Mouse (Mus musculus): Measurements from ENCODE around the gene Cdk4. TPM values are rescaled to one million over a fixed set of nuclear protein-coding genes. Genes with fewer than 3 reads are reported as not detected.
A peak's percentile ranks its signal among the peaks of the same experiment; 100 is the strongest.

Cdk4 gene
- polyA plus RNA-seq, 1 experiment: 148 TPM

DNA sequence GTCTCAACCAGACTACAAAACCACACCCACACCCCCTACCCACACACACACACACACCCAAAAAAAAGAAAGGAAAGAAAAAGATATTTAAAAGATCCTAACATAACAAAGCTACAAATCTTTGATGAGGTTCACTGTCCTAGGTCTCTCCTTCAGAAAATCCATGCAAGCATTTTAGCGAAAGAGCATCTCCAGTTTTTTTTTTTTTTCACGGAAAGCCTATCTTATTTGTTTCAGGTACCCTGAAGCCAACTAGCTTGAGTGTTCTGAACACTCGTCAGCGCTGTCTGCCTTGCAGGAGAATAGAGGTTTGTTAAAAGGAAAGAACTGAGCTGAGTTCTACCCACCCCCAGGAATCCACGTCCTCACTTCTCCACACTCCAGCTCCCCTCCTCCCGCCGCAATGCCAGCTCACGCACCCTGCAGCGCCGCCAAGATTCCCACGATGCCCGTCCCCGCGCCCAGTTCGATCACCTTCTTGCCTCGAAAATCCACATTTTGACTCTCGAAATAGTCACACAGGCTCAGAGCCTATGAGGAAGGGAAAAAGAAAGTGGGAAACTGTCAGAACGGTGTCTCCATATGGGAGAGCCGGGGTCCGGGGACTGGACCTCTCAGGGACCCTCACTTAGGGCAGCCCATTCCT, 22.6 kb upstream of the Cdk4 start:
- Histone ChIP-seq H3K4me1 (ENCODE audit: control insufficient read depth, insufficient read depth, low read length) (peaks cover 1% of the 10 kb centered on the region; the same call in 1 of the 2 replicates), H3K27ac (ENCODE audit: control insufficient read depth, insufficient read depth, low read depth, low read length, poor library complexity) (no peak overlapping the region), H3K4me3 (replicated peaks; ENCODE audit: control insufficient read depth, low read depth, low read length) (peak overlapping the region; percentile 82)
- 2% methylated on average over 20 of the region's 20 CpGs for WGBS
- TF ChIP-seq CTCF (IDR thresholded peaks at IDR 0.05; ENCODE audit: control insufficient read depth, insufficient read depth, low read length): no peak
- no peak for TF ChIP-seq POLR2A (IDR thresholded peaks at IDR 0.05; ENCODE audit: borderline replicate concordance, control insufficient read depth, low read depth, low read length)

DNA sequence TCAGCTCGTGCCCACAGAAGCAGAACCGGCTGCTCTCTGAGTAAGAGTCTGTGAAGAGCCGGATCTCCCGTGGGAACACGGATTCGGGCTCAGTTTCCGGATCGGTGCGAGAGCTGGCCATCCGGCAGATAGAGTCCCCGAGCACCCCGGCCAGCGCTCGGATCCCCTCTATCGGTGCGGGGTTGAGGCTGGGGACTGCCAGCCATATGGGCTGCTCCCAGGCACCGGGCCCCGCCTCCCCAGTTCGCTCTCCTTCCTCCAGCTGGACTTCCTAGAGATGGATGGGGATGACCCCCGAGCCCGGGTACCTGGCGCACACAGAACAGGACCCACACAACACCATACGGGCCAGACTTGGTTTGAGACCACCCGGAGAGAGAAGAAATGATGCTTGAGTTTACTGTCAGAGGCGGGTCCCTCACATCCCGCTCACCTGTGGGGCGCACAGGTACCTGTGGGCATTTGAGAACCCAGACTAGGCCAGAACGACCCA, 22.0 kb upstream of the Cdk4 start, which contains the start of the genes Mettl1 and Eef1akmt3:
TSS of gene Mettl1 (plus strand) at position 141 of the 493 bp plus-strand sequence.
TSS of gene Eef1akmt3 (minus strand) at position 240 of the 493 bp plus-strand sequence.
- Histone ChIP-seq H3K27ac (ENCODE audit: control insufficient read depth, insufficient read depth, low read depth, low read length, poor library complexity) (peak within 1 kb of the TSS; percentile 48; the same call in 1 of the 2 replicates), H3K4me3 (replicated peaks; ENCODE audit: control insufficient read depth, low read depth, low read length) (peak within 1 kb of the TSS; percentile 82), H3K4me1 (ENCODE audit: control insufficient read depth, insufficient read depth, low read length) (peaks cover 1% of the 10 kb centered on the region; the same call in 1 of the 2 replicates)
- WGBS: under 1% methylated on average over 28 of the region's 28 CpGs
- TF ChIP-seq POLR2A (IDR thresholded peaks at IDR 0.05; ENCODE audit: borderline replicate concordance, control insufficient read depth, low read depth, low read length) (no peak), CTCF (IDR thresholded peaks at IDR 0.05; ENCODE audit: control insufficient read depth, insufficient read depth, low read length) (no peak)

DNA sequence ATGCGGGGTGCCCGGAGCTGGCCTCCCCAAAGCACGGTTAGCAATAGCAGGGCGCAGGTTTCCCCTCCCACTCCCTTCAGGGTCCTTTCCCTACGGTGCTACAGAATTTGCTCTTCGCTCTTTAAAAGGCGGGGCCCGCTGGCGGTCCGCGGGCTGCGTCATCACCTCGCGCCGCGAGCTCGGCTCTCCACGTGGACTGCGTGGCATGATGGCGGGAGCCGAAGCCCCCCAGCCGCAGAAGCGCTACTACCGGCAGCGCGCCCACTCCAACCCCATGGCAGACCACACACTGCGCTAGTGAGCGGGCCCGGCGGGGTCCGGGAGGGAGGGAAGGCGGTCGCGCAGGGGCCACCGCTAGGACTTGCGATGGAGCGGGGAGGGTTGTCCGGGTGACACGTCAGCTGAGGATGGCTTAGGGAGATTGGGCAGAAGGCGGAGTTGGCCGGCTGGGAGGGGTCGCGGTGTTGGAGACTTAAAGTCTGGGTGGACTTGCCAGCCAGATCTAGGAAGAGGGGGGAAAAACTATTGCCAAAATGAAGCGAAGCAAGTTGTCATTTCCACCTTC, 21.5 kb upstream of the Cdk4 start:
- 1% methylated on average over 44 of the region's 44 CpGs for WGBS
- TF ChIP-seq CTCF (IDR thresholded peaks at IDR 0.05; ENCODE audit: control insufficient read depth, insufficient read depth, low read length) (no peak), POLR2A (IDR thresholded peaks at IDR 0.05; ENCODE audit: borderline replicate concordance, control insufficient read depth, low read depth, low read length) (no peak; the same call in 1 of the 2 replicates)
- Histone ChIP-seq H3K4me3 (replicated peaks; ENCODE audit: control insufficient read depth, low read depth, low read length) (peak overlapping the region; percentile 82), H3K4me1 (ENCODE audit: control insufficient read depth, insufficient read depth, low read length) (peaks cover 1% of the 10 kb centered on the region; the same call in 1 of the 2 replicates), H3K27ac (ENCODE audit: control insufficient read depth, insufficient read depth, low read depth, low read length, poor library complexity) (peak overlapping the region; percentile 48; the same call in 1 of the 2 replicates)

DNA sequence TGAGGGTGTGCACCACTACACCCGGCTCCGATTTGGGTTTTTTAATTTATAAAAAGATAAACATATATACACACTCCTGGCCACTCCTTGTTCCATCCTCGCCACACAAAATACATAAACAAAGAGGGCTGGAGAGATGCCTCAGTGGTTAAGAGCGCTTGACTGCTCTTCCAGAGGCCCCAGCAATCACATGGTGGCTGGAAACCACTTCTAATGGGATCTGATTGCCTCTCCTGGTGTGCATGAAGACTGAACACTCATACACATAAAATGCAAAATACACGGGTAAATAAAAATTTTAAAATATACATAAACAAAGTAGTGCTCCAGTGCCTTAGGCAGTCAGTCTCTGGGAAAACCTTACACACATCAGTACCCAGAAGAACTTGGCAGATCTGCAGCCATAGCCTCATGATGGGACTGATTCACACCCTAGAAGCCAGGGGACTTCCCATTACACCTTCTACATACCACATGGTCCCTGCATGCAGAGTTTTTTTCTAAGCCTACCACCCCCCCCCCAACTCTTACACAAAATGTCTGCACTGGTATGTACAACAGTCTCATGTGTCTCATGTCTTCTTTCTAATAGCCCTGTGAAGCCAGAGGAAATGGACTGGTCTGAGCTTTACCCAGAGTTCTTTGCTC, 20.7 kb upstream of the Cdk4 start:
- H3K27ac ChIP-seq (ENCODE audit: control insufficient read depth, insufficient read depth, low read depth, low read length, poor library complexity): no peak overlapping the region

DNA sequence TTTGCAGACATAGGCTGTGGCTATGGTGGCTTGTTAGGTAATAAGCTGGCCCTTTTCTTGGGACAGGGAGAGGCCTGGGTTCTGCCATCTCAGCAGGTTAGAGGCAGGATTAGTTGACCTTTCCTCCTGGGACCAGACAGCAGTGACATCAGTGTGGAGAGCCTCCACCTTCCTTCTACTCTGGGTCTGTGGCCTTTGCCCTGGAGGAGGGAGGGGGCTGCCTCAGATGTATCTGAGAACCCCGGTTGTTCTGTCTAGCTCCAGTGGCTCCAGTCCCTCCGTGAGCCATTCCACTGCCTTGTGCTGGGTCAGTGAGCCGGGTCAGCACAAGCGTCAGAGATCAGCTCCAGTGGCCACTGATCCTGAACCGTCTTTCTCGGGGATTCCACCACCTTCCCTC, 20.1 kb upstream of the Cdk4 start:
- Histone ChIP-seq H3K4me1 (ENCODE audit: control insufficient read depth, insufficient read depth, low read length) (peaks cover 1% of the 10 kb centered on the region; the same call in 1 of the 2 replicates), H3K4me3 (replicated peaks; ENCODE audit: control insufficient read depth, low read depth, low read length) (no peak overlapping the region), H3K27ac (ENCODE audit: control insufficient read depth, insufficient read depth, low read depth, low read length, poor library complexity) (no peak overlapping the region)
- no peak for TF ChIP-seq POLR2A (IDR thresholded peaks at IDR 0.05; ENCODE audit: borderline replicate concordance, control insufficient read depth, low read depth, low read length)
- WGBS: 90% methylated on average over 6 of the region's 6 CpGs

More for the DNA sequence above, 20.7 kb upstream of the Cdk4 start:
- H3K4me1 ChIP-seq (ENCODE audit: control insufficient read depth, insufficient read depth, low read length): peaks cover 1% of the 10 kb centered on the region; the same call in 1 of the 2 replicates
- H3K4me3 ChIP-seq (replicated peaks; ENCODE audit: control insufficient read depth, low read depth, low read length): peak overlapping the region; percentile 82
- 14% methylated on average over 5 of the region's 5 CpGs for WGBS
- no peak for TF ChIP-seq CTCF (IDR thresholded peaks at IDR 0.05; ENCODE audit: control insufficient read depth, insufficient read depth, low read length)
- no peak for TF ChIP-seq POLR2A (IDR thresholded peaks at IDR 0.05; ENCODE audit: borderline replicate concordance, control insufficient read depth, low read depth, low read length)

DNA sequence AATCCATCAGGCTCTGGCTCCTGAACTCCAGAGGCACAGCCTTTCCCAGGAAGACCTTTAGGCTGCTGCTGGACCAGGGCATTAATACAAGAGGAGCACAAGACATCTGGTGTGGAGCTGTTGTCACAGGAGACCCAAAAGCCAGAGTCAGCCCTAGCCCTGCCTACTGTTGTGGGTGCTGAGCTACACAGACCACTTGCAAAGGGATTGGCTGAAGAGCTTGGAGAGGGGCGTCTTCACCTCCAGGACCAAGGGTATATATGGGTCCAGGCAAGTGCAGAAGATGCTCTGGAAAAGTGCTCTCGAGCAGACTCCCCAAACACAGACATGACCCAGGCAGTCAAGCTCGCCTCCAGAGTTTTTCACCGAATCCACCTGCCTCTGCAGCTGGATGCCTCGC, 15.4 kb upstream of the Cdk4 start, which contains the start of gene Cyp27b1:
TSS of gene Cyp27b1 (plus strand) at position 297 of the 400 bp plus-strand sequence.
- Histone ChIP-seq H3K27ac (ENCODE audit: control insufficient read depth, insufficient read depth, low read depth, low read length, poor library complexity) (no peak within 1 kb of the TSS), H3K4me1 (ENCODE audit: control insufficient read depth, insufficient read depth, low read length) (no peaks in the 10 kb centered on the region), H3K4me3 (replicated peaks; ENCODE audit: control insufficient read depth, low read depth, low read length) (no peak within 1 kb of the TSS)
- WGBS: 38% methylated on average over 5 of the region's 5 CpGs
- TF ChIP-seq POLR2A (IDR thresholded peaks at IDR 0.05; ENCODE audit: borderline replicate concordance, control insufficient read depth, low read depth, low read length): no peak

DNA sequence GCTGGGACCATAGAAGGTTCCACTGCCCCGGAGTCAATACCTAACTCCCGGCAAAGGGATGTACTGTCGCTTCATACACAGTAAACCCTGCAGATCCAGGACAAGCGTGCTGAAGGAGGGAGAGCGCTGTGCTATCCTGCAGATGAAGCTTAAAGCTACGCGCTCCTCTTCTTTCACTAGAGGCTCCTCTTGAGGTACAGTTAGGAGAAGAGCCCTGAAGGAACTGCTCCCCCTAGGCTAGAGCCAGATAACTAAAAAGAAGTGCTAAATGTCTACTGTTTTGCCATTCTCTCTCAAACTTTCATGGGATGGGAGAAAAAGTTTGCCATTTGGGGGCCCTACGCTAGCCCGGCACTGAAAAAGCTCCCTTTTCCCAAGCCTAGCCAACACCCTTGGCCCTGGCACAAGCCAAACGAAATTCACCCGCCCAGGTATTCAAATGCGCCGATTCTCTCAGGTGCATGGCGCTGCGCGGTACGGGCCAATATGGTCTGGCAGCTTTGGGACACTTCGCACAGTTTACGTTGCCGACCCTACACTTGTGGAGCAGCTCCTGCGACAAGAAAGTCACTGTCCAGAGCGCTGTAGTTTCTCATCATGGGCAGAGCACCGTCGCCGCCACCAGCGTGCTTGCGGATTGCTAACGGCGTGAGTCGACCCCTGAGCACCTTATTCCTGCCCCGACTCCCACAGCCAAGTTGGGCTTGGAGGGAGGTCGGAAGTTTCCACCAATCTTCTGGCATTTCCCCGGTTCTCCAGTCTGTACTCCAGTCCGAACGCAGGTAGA, 14.5 kb upstream of the Cdk4 start:
- WGBS: 7% methylated on average over 35 of the region's 35 CpGs
- Histone ChIP-seq H3K27ac (ENCODE audit: control insufficient read depth, insufficient read depth, low read depth, low read length, poor library complexity) (no peak overlapping the region), H3K4me3 (replicated peaks; ENCODE audit: control insufficient read depth, low read depth, low read length) (no peak overlapping the region), H3K4me1 (ENCODE audit: control insufficient read depth, insufficient read depth, low read length) (no peaks in the 10 kb centered on the region)
- TF ChIP-seq CTCF (IDR thresholded peaks at IDR 0.05; ENCODE audit: control insufficient read depth, insufficient read depth, low read length) (no peak), POLR2A (IDR thresholded peaks at IDR 0.05; ENCODE audit: borderline replicate concordance, control insufficient read depth, low read depth, low read length) (no peak)

Measured in bone marrow, adult 2 months (tissue).